Mouse (Mus musculus) cerebellum, adult 2 months (tissue): ENCODE data around the gene Cyp1a2. TPM values are rescaled to one million over a fixed set of nuclear protein-coding genes. Genes with fewer than 3 reads are reported as not detected.
A peak's percentile ranks its signal among the peaks of the same experiment; 100 is the strongest.

Experiments used
- DNase-seq, 2 experiments: peaks; one replicate each; pipeline ENCODE4 v3.0.0; 2021
- H3K27ac ChIP-seq: fragments of 200-500 bp; 2 replicates; pipeline ENCODE4 v1.5.1; 2012; ENCODE audit warnings: low read length, control low read depth, inconsistent platforms; ENCODE audit not compliant: insufficient read depth
- H3K27me3 ChIP-seq: fragments of 200-500 bp; 2 replicates; pipeline ENCODE4 v1.6.1; 2012; ENCODE audit warnings: inconsistent platforms, mild to moderate bottlenecking, low read length, moderate library complexity; ENCODE audit not compliant: control insufficient read depth, insufficient read depth
- H3K4me1 ChIP-seq: fragments of 200-500 bp; 2 replicates; pipeline ENCODE4 v1.6.1; 2011; ENCODE audit warnings: low read length; ENCODE audit not compliant: control insufficient read depth, insufficient read depth
- H3K4me3 ChIP-seq: fragments of 200-500 bp; replicated peaks from 2 replicates; pipeline ENCODE3; 2011; ENCODE audit warnings: mild to moderate bottlenecking, low read depth, low read length, control low read depth; ENCODE audit not compliant: insufficient read depth
- CTCF ChIP-seq: fragments of 200-500 bp; IDR thresholded peaks from 2 replicates; pipeline ENCODE4 v1.5.1; 2011; ENCODE audit warnings: low read depth, mild to moderate bottlenecking, control low read depth, low read length, moderate library complexity, borderline replicate concordance; ENCODE audit not compliant: insufficient read depth
- POLR2A ChIP-seq: fragments of 200-500 bp; IDR thresholded peaks from 2 replicates; pipeline ENCODE4 v1.6.1; 2011; ENCODE audit warnings: low read length, control low read depth, borderline replicate concordance; ENCODE audit not compliant: insufficient read depth
- WGBS: fragments of 180-500 bp; shearing (Covaris S2); methylation state at CpG from one replicate; pipeline ENCODE4 v1.1.7; 2018; 5-methylcytosine and 5-hydroxymethylcytosine counted together
- polyA plus RNA-seq: library from polyadenylated mRNA; depleted of rRNA; stranded (reverse); fragments of >200 nt; gene quantifications from 2 replicates; pipeline ENCODE4 v1.2.3, GENCODE M21; 2012

Cyp1a2 gene
- polyA plus RNA-seq, 1 experiment: not detected

DNA sequence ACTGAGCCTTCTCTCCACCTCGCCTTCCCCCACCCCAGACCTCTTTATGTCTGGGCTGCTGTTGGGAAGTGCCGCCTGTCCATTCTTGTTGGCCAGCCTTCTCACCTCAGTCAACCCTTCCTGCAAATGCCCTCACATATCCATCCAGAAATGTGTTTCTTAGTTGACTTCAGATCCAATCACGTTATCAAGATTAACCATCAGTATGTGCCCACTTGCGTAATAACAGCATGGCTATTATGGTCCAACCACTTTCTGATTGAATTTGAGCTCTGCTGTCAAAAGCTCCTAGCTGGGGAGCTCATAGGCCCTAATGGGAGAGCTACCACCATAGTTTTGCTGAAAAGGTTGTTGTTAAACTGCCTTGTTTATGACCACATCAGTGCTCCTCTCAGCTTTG, 12.5 kb downstream of the Cyp1a2 start:
- Histone ChIP-seq H3K27me3 (no peaks in the 10 kb centered on the region), H3K4me3 (no peak overlapping the region), H3K27ac (no peak overlapping the region), H3K4me1 (no peaks in the 10 kb centered on the region)
- TF ChIP-seq POLR2A (no peak), CTCF (no peak)
- 93% methylated on average over 4 of the region's 4 CpGs for WGBS
- DNase-seq: no peak

- TF ChIP-seq POLR2A: no peak
- TF ChIP-seq CTCF: no peak
- Histone ChIP-seq H3K4me1 (no peaks in the 10 kb centered on the region), H3K27ac (no peak overlapping the region), H3K4me3 (no peak overlapping the region), H3K27me3 (no peaks in the 10 kb centered on the region)
- whole genome bisulfite sequencing: 31% methylated on average over 3 of the region's 3 CpGs
- peak in 1 of 2 experiments; percentile 20 for DNase-seq
Observed at GRCm38 (mm10) chr9:57669566-57669965, 13.9 kb downstream of the Cyp1a2 start.

DNA sequence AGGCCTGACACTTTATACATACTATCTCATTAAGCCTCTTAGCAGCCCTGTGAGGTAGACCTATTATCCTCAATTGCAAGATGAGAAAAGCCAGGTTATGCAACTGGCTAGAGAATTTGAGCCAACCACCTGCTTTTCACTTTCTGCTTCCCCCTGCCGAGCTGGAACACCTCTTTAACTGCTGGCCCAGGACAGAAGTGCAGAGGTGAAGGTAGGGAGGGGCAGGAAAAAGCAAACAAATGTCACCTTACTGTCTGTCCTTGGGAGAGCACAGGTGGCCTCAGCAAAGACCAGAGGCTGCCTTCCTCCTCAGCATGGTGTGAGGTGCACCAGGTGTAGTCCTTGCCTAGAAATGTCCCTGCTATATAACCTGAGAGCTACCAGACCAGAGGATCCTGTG, 15.2 kb downstream of the Cyp1a2 start:
- Histone ChIP-seq H3K4me1 (no peaks in the 10 kb centered on the region), H3K27me3 (no peaks in the 10 kb centered on the region), H3K4me3 (no peak overlapping the region), H3K27ac (no peak overlapping the region)
- DNase-seq: no peak
- TF ChIP-seq CTCF (no peak), POLR2A (no peak)
- 56% methylated on average over 1 of the region's 1 CpGs for WGBS

DNA sequence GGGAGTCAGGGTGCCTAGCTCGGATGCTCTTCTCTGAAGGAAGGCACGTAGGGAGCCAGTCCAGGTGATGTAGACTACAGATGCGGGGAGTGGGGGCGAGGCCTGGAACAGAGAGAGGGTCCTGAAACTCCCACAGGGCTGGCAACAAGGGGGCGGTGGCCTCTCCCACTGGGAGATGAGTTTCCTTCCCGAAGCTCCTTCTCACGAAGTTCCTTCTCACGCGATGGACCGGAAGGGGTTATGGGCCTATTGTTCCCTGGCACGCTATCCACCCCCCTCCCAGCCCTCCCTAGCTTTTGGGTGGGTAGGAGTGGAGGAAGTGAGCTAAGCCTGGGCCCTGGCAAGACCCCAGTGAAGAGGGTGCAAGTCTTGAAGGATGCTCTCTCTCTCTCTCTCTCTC, 15.7 kb downstream of the Cyp1a2 start:
- no peak for DNase-seq
- Histone ChIP-seq H3K27me3 (no peaks in the 10 kb centered on the region), H3K27ac (no peak overlapping the region), H3K4me1 (no peaks in the 10 kb centered on the region), H3K4me3 (no peak overlapping the region)
- 69% methylated on average over 11 of the region's 11 CpGs for WGBS
- TF ChIP-seq POLR2A (no peak), CTCF (no peak)

GRCm38 (mm10) chr9:57667136-57667535, 16.4 kb downstream of the Cyp1a2 start:
- no peaks in the 10 kb centered on the region for H3K4me1 ChIP-seq
- no peak for DNase-seq
- TF ChIP-seq CTCF (no peak), POLR2A (no peak)
- WGBS: 84% methylated on average over 3 of the region's 3 CpGs
- H3K27me3 ChIP-seq: no peaks in the 10 kb centered on the region
- no peak overlapping the region for H3K4me3 ChIP-seq
- H3K27ac ChIP-seq: no peak overlapping the region

- TF ChIP-seq CTCF: no peak
- H3K27ac ChIP-seq: no peak overlapping the region
- WGBS: 91% methylated on average over 8 of the region's 8 CpGs
- H3K27me3 ChIP-seq: no peaks in the 10 kb centered on the region
- no peak overlapping the region for H3K4me3 ChIP-seq
- no peak for DNase-seq
- H3K4me1 ChIP-seq: no peaks in the 10 kb centered on the region
Observed at GRCm38 (mm10) chr9:57666536-57666935, 17.0 kb downstream of the Cyp1a2 start.

DNA sequence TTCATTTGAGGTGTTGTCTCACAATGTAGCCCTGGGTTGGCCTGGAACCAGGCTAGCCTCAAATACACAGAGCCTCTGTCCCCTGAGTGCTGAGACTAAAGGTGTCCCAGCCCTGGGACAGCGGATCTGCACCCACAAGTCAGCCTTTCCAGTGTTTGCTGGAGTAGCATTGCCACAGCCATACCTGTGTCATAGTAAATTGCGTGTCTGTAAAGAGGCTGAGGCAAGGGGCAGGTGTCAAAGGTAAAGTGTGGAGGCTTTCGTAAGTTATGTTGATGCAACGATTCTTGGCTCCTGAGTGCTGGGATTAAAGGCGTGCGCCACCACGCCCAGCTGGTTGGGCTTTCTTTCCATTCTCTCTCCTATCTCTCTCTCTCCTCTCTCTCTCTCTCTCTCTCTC, 18.9 kb downstream of the Cyp1a2 start:
- 72% methylated on average over 7 of the region's 7 CpGs for WGBS
- TF ChIP-seq POLR2A (no peak), CTCF (no peak)

DNA sequence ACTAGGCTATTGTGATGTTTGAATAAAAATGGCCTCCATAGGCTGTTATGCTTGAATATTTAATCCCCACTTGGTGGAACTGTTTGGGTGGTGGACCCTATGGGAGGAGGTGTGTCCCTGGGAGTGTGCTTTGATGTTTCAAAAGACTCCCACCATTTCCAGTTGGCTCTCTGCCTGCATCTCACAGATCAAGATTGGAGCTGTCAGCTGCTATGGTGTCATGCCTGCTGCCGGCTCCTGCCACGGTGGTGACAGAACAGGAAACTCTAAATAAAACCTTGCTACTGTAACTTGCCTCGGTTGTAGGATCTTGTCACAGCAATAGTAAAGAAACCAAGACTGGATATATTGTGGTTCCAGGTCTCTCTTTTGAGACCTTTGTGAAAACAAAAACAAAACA, 22.0 kb downstream of the Cyp1a2 start:
- no peaks in the 10 kb centered on the region for H3K27me3 ChIP-seq
- no peak for DNase-seq
- H3K27ac ChIP-seq: no peak overlapping the region
- H3K4me1 ChIP-seq: no peaks in the 10 kb centered on the region
- 45% methylated on average over 3 of the region's 3 CpGs for WGBS
- TF ChIP-seq POLR2A (no peak), CTCF (no peak)
- H3K4me3 ChIP-seq: no peak overlapping the region

More for the DNA sequence above, 18.9 kb downstream of the Cyp1a2 start:
- no peaks in the 10 kb centered on the region for H3K27me3 ChIP-seq
- no peak overlapping the region for H3K27ac ChIP-seq
- no peaks in the 10 kb centered on the region for H3K4me1 ChIP-seq
- no peak for DNase-seq
- H3K4me3 ChIP-seq: no peak overlapping the region

- Histone ChIP-seq H3K4me3 (no peak overlapping the region), H3K27ac (no peak overlapping the region), H3K4me1 (peaks cover 4% of the 10 kb centered on the region), H3K27me3 (no peaks in the 10 kb centered on the region)
- no peak for DNase-seq
- TF ChIP-seq POLR2A: no peak
- no peak for TF ChIP-seq CTCF
- 90% methylated on average over 6 of the region's 6 CpGs for WGBS
Observed at GRCm38 (mm10) chr9:57660501-57660900, 23.0 kb downstream of the Cyp1a2 start.
